Mouse (Mus musculus) left cerebral cortex, adult 8-10 months (tissue): ENCODE measurements around the gene Mrtfb. TPM values are rescaled to one million over a fixed set of nuclear protein-coding genes. Genes with fewer than 3 reads are reported as not detected.

Source experiments
- DNase-seq, 2 experiments: peaks; one replicate each; pipeline ENCODE4 v3.0.0; 2022; ENCODE audit warnings: low spot score in 2 of 2
- total RNA-seq, 4 experiments: library from RNA; stranded (reverse); gene quantifications; 2 replicates each; pipeline ENCODE4 v1.2.4; 2022

Gene Mrtfb
- total RNA-seq, 4 experiments from 2014 or later, result 168 to 192 (median 172) TPM

- peak; percentile 96 to 100 for DNase-seq
These were observed 180.9 kb downstream of the Mrtfb start for GRCm38 (mm10) chr16:13437037-13437769.

GRCm38 (mm10) chr16:13437770-13438372 is 181.6 kb downstream of the Mrtfb start:
- peak; percentile 51 to 57 for DNase-seq

- no peak for DNase-seq
These were observed 184.2 kb downstream of the Mrtfb start for GRCm38 (mm10) chr16:13440468-13440867.

- DNase-seq, result no peak
These were observed 187.5 kb downstream of the Mrtfb start for GRCm38 (mm10) chr16:13443764-13444163.

GRCm38 (mm10) chr16:13445461-13445860 is 189.2 kb downstream of the Mrtfb start:
- DNase-seq, result no peak

- no peak for DNase-seq
These were observed 190.2 kb downstream of the Mrtfb start for GRCm38 (mm10) chr16:13446488-13446887.

GRCm38 (mm10) chr16:13446971-13447283 is 190.6 kb downstream of the Mrtfb start:
- DNase-seq, result no peak

GRCm38 (mm10) chr16:13447284-13448050 is 191.2 kb downstream of the Mrtfb start:
- peak; percentile 60 to 62 for DNase-seq

- no peak for DNase-seq
These were observed 191.9 kb downstream of the Mrtfb start for GRCm38 (mm10) chr16:13448051-13448705.

GRCm38 (mm10) chr16:13448706-13449090 is 192.4 kb downstream of the Mrtfb start:
- no peak for DNase-seq

GRCm38 (mm10) chr16:13449491-13449890 is 193.2 kb downstream of the Mrtfb start:
- no peak for DNase-seq

- DNase-seq, result no peak
These were observed 194.6 kb downstream of the Mrtfb start for GRCm38 (mm10) chr16:13450831-13451230.

GRCm38 (mm10) chr16:13451991-13452390 is 195.7 kb downstream of the Mrtfb start:
- no peak for DNase-seq

- DNase-seq, result no peak
These were observed 196.4 kb downstream of the Mrtfb start for GRCm38 (mm10) chr16:13452661-13453060.

- DNase-seq, result no peak
These were observed 197.8 kb downstream of the Mrtfb start for GRCm38 (mm10) chr16:13454026-13454600.

- no peak for DNase-seq
These were observed 199.3 kb downstream of the Mrtfb start for GRCm38 (mm10) chr16:13455560-13455959.

- no peak for DNase-seq
These were observed 202.3 kb downstream of the Mrtfb start for GRCm38 (mm10) chr16:13458556-13458955.

GRCm38 (mm10) chr16:13460071-13460470 is 203.8 kb downstream of the Mrtfb start:
- no peak for DNase-seq

- no peak for DNase-seq
These were observed 204.6 kb downstream of the Mrtfb start for GRCm38 (mm10) chr16:13460777-13461408.

GRCm38 (mm10) chr16:13464662-13465061 is 208.4 kb downstream of the Mrtfb start:
- no peak for DNase-seq
